Mouse (Mus musculus) bone marrow, adult 2 months (tissue): ENCODE results near the gene Paf1.
A peak's percentile ranks its signal among the peaks of the same experiment; 100 is the strongest.

Source experiments
- CTCF ChIP-seq: fragments of 200-500 bp; IDR thresholded peaks from 2 replicates; pipeline ENCODE4 v1.5.1; 2011; ENCODE audit warnings: low read length, control low read depth; ENCODE audit not compliant: control insufficient read depth, insufficient read depth
- POLR2A ChIP-seq: fragments of 200-500 bp; IDR thresholded peaks from 2 replicates; pipeline ENCODE4 v1.6.1; 2011; ENCODE audit warnings: low read depth, mild to moderate bottlenecking, control low read depth, low read length, borderline replicate concordance; ENCODE audit not compliant: control insufficient read depth

DNA sequence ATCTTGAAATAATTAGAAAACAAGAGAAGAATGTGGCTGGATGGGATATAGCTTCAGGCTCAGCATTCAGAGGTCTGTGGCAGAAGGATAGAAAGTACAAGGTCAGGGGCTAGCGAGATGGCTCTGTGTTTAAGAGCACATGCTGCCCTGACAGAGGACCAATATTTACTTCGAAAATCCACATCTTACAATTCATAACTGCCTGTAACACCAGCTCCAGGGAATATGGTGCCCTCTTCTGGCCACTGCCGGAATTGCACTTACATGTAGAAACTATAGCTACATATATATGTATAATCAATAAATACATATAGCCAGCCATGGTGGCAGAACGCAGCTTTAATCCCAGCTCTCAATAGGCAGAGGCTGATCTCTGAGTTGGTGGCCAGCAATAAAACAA, 48.1 kb upstream of the Paf1 start:
- TF ChIP-seq CTCF = peak; percentile 58
- no peak for TF ChIP-seq POLR2A
